Mouse (Mus musculus): ENCODE measurements around the gene Plcl2.

GRCm38 (mm10) chr17:50568846-50569245 lies 59.6 kb downstream of the Plcl2 start:
- TF ChIP-seq POLR2A (IDR thresholded peaks at IDR 0.05; ENCODE audit: low read depth, low read length), result no peak
- TF ChIP-seq CTCF (IDR thresholded peaks at IDR 0.05; ENCODE audit: extremely low read depth, insufficient read length, insufficient replicate concordance, low read depth, low read length), result no peak

Data from small intestine, adult 2 months (tissue).